Mouse (Mus musculus) A20 (cell line): ENCODE data around the gene Cfap43.
A peak's percentile ranks its signal among the peaks of the same experiment; 100 is the strongest.

Experiments used
- DNase-seq: peaks from one replicate; pipeline ENCODE4 v3.0.0-alpha.2; 2011; ENCODE audit warnings: low read depth, low spot score

Gene Cfap43

GRCm38 (mm10) chr19:47795009-47795728 lies 123.9 kb downstream of the Cfap43 start:
- DNase-seq = peak; percentile 80

GRCm38 (mm10) chr19:47794331-47794730 lies 124.8 kb downstream of the Cfap43 start:
- DNase-seq = peak; percentile 75

GRCm38 (mm10) chr19:47790316-47791020 lies 128.6 kb downstream of the Cfap43 start:
- DNase-seq = no peak

- no peak for DNase-seq
Observed at GRCm38 (mm10) chr19:47783898-47784297, 135.2 kb downstream of the Cfap43 start.

GRCm38 (mm10) chr19:47780972-47781371 lies 138.1 kb downstream of the Cfap43 start:
- DNase-seq = peak; percentile 35

GRCm38 (mm10) chr19:47780145-47780544 lies 138.9 kb downstream of the Cfap43 start:
- DNase-seq = no peak

- no peak for DNase-seq
Observed at GRCm38 (mm10) chr19:47777847-47778246, 141.2 kb downstream of the Cfap43 start.

GRCm38 (mm10) chr19:47755625-47756024 lies 163.5 kb downstream of the Cfap43 start:
- peak; percentile 77 for DNase-seq

- DNase-seq = peak; percentile 73
Observed at GRCm38 (mm10) chr19:47754931-47755330, 164.2 kb downstream of the Cfap43 start.

GRCm38 (mm10) chr19:47753921-47754320 lies 165.2 kb downstream of the Cfap43 start:
- no peak for DNase-seq

GRCm38 (mm10) chr19:47752456-47752855 lies 166.6 kb downstream of the Cfap43 start:
- no peak for DNase-seq

- DNase-seq = no peak
Observed at GRCm38 (mm10) chr19:47750391-47750790, 168.7 kb downstream of the Cfap43 start.

- no peak for DNase-seq
Observed at GRCm38 (mm10) chr19:47748950-47749349, 170.1 kb downstream of the Cfap43 start.

- DNase-seq = peak; percentile 18
Observed at GRCm38 (mm10) chr19:47747072-47747471, 172.0 kb downstream of the Cfap43 start.

GRCm38 (mm10) chr19:47731931-47732330 lies 187.2 kb downstream of the Cfap43 start:
- DNase-seq = peak; percentile 78

- DNase-seq = peak; percentile 97
Observed at GRCm38 (mm10) chr19:47731071-47731881, 187.8 kb downstream of the Cfap43 start, which contains the start of gene Sfr1. Sfr1 (plus strand) TSS chr19:47731682.

GRCm38 (mm10) chr19:47730691-47731070 lies 188.4 kb downstream of the Cfap43 start:
- DNase-seq = peak; percentile 82

- DNase-seq = no peak
Observed at GRCm38 (mm10) chr19:47725643-47726140, 193.4 kb downstream of the Cfap43 start.

- no peak for DNase-seq
Observed at GRCm38 (mm10) chr19:47724903-47725302, 194.2 kb downstream of the Cfap43 start.

- no peak for DNase-seq
Observed at GRCm38 (mm10) chr19:47722471-47722870, 196.6 kb downstream of the Cfap43 start.

- DNase-seq = no peak
Observed at GRCm38 (mm10) chr19:47719147-47719546, 199.9 kb downstream of the Cfap43 start.

GRCm38 (mm10) chr19:47716144-47716543 lies 202.9 kb downstream of the Cfap43 start:
- no peak for DNase-seq
